Mouse (Mus musculus) adrenal gland, postnatal 10 days (tissue): ENCODE results near the gene Vmn1r6. TPM values are rescaled to one million over a fixed set of nuclear protein-coding genes. Genes with fewer than 3 reads are reported as not detected.
"Not testable (repeated sequence)": the region's sequence is repeated elsewhere in the genome, so short reads cannot be mapped to it uniquely, and the experiment has no call there.

Experiments used
- DNase-seq: peaks from one replicate; pipeline ENCODE4 v3.0.0; 2021; ENCODE audit warnings: mixed read lengths
- long read RNA-seq, 2 experiments: library from polyadenylated mRNA; stranded (forward); transcript quantifications; one replicate each; pipeline ENCODE4 v2.0.0; 2021
- total RNA-seq, 2 experiments: library from RNA; stranded (reverse); gene quantifications; 2 replicates each; pipeline ENCODE4 v1.2.3; 2021

The Vmn1r6 gene
- not detected for total RNA-seq
- long read RNA-seq, experiment 1 = 0 reads
- long read RNA-seq, experiment 2 = 0 reads

DNA sequence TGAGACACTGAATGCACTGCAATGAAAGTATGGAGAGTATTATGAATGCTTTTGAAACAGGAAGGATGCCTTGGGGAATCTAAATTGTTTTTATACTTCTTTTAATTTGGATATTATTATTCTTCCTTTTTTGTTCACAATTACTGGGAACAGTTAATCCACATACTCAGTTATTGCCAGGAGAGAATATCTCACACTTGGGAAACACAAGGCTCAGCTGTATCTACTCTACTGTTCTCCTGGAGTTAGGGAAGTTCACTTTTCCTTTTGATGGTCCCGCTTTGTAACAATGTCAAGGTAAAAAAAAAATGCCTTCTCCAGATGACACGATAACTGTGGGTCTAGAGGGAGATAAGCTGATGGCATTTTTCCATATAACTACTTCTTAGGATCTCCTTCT lies at the start of gene Vmn1r6:
TSS of gene Vmn1r6 (plus strand) at position 301 of the 400 bp plus-strand sequence.
- no peak for DNase-seq

DNA sequence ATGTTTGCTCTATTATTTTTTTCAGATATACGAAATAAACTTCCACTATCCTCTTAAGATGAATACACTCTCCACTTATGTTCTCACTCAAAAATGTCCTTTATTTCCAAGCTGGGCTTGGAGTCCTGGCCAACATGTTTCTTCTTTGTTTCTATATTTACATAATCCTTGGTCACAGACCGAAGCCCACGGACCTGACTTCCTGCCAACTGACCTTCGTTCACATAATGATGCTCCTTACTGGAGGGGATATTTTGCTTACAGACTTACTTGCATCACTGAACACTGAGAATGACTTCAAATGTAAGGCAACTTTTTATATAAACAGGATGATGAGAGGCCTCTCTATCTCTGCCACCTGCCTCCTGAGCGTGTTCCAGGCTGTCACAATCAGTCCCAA lies 40.6 kb upstream of the Vmn1r6 start:
- DNase-seq = no peak

GRCm38 (mm10) chr6:56969973-56970372 lies 27.1 kb upstream of the Vmn1r6 start, which contains the start of gene Vmn1r5:
Gene Vmn1r5 (plus strand): TSS chr6:56970273.
- no peak for DNase-seq

DNA sequence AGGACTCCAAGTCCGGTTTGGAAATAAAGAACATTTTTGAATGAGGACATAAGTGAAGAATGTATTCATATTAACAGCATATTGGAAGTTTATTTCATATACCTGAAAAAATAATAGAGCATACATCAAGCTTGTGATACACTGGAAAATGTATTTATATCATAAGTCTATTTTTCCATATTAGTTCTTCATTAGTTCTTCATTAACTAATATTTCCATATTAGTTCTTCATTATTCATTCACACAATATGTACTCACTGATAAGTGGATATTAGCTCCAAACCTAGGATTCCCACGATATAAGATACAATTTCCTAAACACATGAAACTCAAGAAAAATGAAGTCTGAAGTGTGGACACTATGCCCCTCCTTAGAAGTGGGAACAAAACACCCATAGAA lies 28.2 kb downstream of the Vmn1r6 start, which contains the start of gene Vmn1r7:
TSS of gene Vmn1r7 (minus strand) at position 101 of the 400 bp plus-strand sequence.
- not testable (repeated sequence) for DNase-seq

GRCm38 (mm10) chr6:57031984-57032383 lies 34.9 kb downstream of the Vmn1r6 start, which contains the start of gene Vmn1r8:
Gene Vmn1r8 (plus strand): TSS chr6:57032284.
- no peak for DNase-seq

GRCm38 (mm10) chr6:57034674-57035073 lies 37.6 kb downstream of the Vmn1r6 start:
- DNase-seq = no peak

Other genes starting within 250 kb of the Vmn1r6 start
- 10 to 100 TPM; 36.2 to 36.7 TPM for gene Kbtbd2, start 199.4 kb upstream of the Vmn1r6 start, total RNA-seq
- gene Fkbp9, start 165.2 kb upstream of the Vmn1r6 start, total RNA-seq = 10 to 100 TPM; 92.6 to 92.7 TPM
- gene Nt5c3, start 73.3 kb upstream of the Vmn1r6 start, total RNA-seq = 10 to 100 TPM; 24.8 to 29.0 TPM
- gene Vmn1r4, start 73.2 kb upstream of the Vmn1r6 start, total RNA-seq = under 1 TPM; 0.30 to 0.36 TPM
- not detected for gene Vmn1r5, start 27.0 kb upstream of the Vmn1r6 start, total RNA-seq
- not detected for gene Vmn1r7, start 28.1 kb downstream of the Vmn1r6 start, total RNA-seq
- not detected for gene Vmn1r8, start 35.0 kb downstream of the Vmn1r6 start, total RNA-seq
- not detected for gene Vmn1r9, start 69.5 kb downstream of the Vmn1r6 start, total RNA-seq
- not detected for gene Vmn1r10, start 112.2 kb downstream of the Vmn1r6 start, total RNA-seq
- gene Vmn1r11, start 136.2 kb downstream of the Vmn1r6 start, total RNA-seq = not detected
- gene Vmn1r12, start 159.7 kb downstream of the Vmn1r6 start, total RNA-seq = not detected
- gene Vmn1r13, start 206.0 kb downstream of the Vmn1r6 start, total RNA-seq = not detected
- gene Vmn1r14, start 234.4 kb downstream of the Vmn1r6 start, total RNA-seq = not detected